Mouse (Mus musculus) lung, postnatal 0 days (tissue): ENCODE data around the gene Spata17.

Experiments
- CTCF ChIP-seq: IDR thresholded peaks from 2 replicates; pipeline ENCODE4 v1.5.1; 2016; ENCODE audit warnings: antibody characterized with exemption, mild to moderate bottlenecking
- EP300 ChIP-seq: IDR thresholded peaks from 2 replicates; pipeline ENCODE4 v1.6.1; 2016; ENCODE audit warnings: antibody characterized with exemption, mild to moderate bottlenecking, control low read depth

- TF ChIP-seq EP300, result no peak
- no peak for TF ChIP-seq CTCF
Measured at GRCm38 (mm10) chr1:187205506-187205905, 9.8 kb downstream of the Spata17 start.
